ENCODE assay signal across 19 mouse cellular contexts in the genomic region with DNA sequence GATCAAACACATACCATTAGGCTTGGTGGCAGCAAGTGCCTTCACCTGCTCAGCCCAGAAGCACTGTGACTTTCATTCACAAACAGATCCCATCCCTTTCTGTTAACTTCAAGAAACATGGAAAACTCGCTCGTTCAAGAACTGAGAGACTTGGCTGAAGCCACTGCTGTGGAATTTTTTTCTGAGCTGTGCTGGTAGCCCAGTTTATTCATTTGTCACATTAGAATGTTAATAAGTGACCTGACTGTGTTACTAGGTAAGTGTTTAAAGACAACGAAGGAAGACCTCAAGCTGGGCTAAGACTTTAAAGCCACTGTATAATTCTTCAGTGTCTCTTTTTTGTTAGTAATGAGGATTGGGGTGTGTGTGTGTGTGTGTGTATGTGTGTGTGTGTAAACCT. TPM values are rescaled to one million over a fixed set of nuclear protein-coding genes. Genes with fewer than 3 reads are reported as not detected.
DNase-seq lines count a peak whose midpoint lies in the region; ATAC-seq and TF ChIP-seq lines count a peak whose summit lies in the region.
"Had no signal": no experiment of that assay in that cellular context is flagged by ENCODE, and none has a peak within 500 bp of the region (broad histone marks: within the 10 kb centered on the region; RNA-seq: fewer than 3 reads in every experiment).

No protein-coding gene starts in this region.

- peak overlapping the region; percentile 87 for H3K27ac ChIP-seq in kidney, adult 2 months (ENCODE audit: insufficient read depth, low read depth, low read length)
- H3K27ac ChIP-seq in kidney, embryonic 16.5 days (ENCODE audit: low read length), result peak overlapping the region; percentile 55
- H3K27ac ChIP-seq: embryonic facial prominence, embryonic 13.5 days; forebrain, embryonic 12.5 days; heart, embryonic 13.5 days had no signal

- H3K36me3 ChIP-seq in kidney, adult 2 months (ENCODE audit: control insufficient read depth, insufficient read depth, low read length), result no peaks in the 10 kb centered on the region
- no peaks in the 10 kb centered on the region for H3K36me3 ChIP-seq in kidney, embryonic 16.5 days (ENCODE audit: insufficient read depth, low read length)
- H3K36me3 ChIP-seq: embryonic facial prominence, embryonic 13.5 days; forebrain, embryonic 12.5 days; G1E; heart, embryonic 13.5 days had no signal

- in situ Hi-C loops in Patski (cut with MboI; ENCODE audit: low pct_unique_long_range_greater_than_20kb), result no loop called here

- peak; percentile 44 for ATAC-seq in Patski
- ATAC-seq in kidney, embryonic 16.5 days (ENCODE audit: low FRiP score, low TSS enrichment), result peak; percentile 69
- ATAC-seq: forebrain, embryonic 16.5 days had no signal

- H3K4me1 ChIP-seq in kidney, adult 2 months (ENCODE audit: control insufficient read depth, insufficient read depth, low read length), result peaks cover 12% of the 10 kb centered on the region
- no peaks in the 10 kb centered on the region; the same call in 1 of the 2 replicates for H3K4me1 ChIP-seq in kidney, embryonic 16.5 days (ENCODE audit: insufficient read depth, low read length)
- H3K4me1 ChIP-seq: embryonic facial prominence, embryonic 13.5 days; forebrain, embryonic 12.5 days had no signal

- no peak for TF ChIP-seq POLR2A in kidney, adult 2 months (IDR thresholded peaks at IDR 0.05; ENCODE audit: low read depth, low read length)

- H3K4me3 ChIP-seq in kidney, adult 2 months (ENCODE audit: insufficient read depth, low read depth, low read length), result no peak overlapping the region
- H3K4me3 ChIP-seq in kidney, embryonic 16.5 days (ENCODE audit: low read length), result no peak overlapping the region
- H3K4me3 ChIP-seq: embryonic facial prominence, embryonic 13.5 days; forebrain, embryonic 12.5 days; heart, embryonic 13.5 days had no signal

- no peak overlapping the region for H3K4me2 ChIP-seq in kidney, embryonic 16.5 days (replicated peaks; ENCODE audit: low read depth, low read length)
- H3K4me2 ChIP-seq: embryonic facial prominence, embryonic 13.5 days; forebrain, embryonic 12.5 days; heart, embryonic 13.5 days had no signal

- WGBS in kidney, adult 2 months, result 46% methylated on average over 3 of the region's 3 CpGs
- WGBS in kidney, embryonic 16.5 days, result 54% methylated on average over 3 of the region's 3 CpGs

- H3K9ac ChIP-seq in kidney, embryonic 16.5 days (replicated peaks; ENCODE audit: low read length), result no peak overlapping the region
- H3K9ac ChIP-seq: embryonic facial prominence, embryonic 13.5 days; forebrain, embryonic 12.5 days; heart, embryonic 13.5 days had no signal

- TF ChIP-seq CTCF in Patski (IDR thresholded peaks at IDR 0.05), result no peak
- no peak for TF ChIP-seq CTCF in kidney, adult 2 months (conservative IDR thresholded peaks at IDR 0.05; ENCODE audit: insufficient read depth, insufficient read length, low read depth, low read length)

- POLR2A ChIA-PET in Patski (lab: Charles Lee), result no interaction called here

- DNase-seq in Patski (ENCODE audit: low read depth, low spot score), result no peak
- peak; percentile 85 for DNase-seq in kidney, adult 2 months
- DNase-seq in kidney, postnatal 25 days, result peak; percentile 43 to 54
- no peak for DNase-seq in ovary, postnatal 10 days (ENCODE audit: low spot score)
- no peak for DNase-seq in cerebellum, postnatal 14 days
- DNase-seq in layer of hippocampus, adult 9-10 months (ENCODE audit: low spot score), result no peak
- no peak for DNase-seq in thymus, postnatal 14 days
- DNase-seq: adrenal gland, postnatal 10 days; cerebellum, adult 11 months; cerebellum, adult 9-10 months; cerebellum, postnatal 36 days; gastrocnemius, postnatal 14 days; heart, postnatal 36 days had no signal

- H3K27me3 ChIP-seq in Patski, result no peaks in the 10 kb centered on the region
- H3K27me3 ChIP-seq in kidney, adult 2 months (replicated peaks; ENCODE audit: control insufficient read depth, insufficient read depth, low read length), result no peaks in the 10 kb centered on the region
- H3K27me3 ChIP-seq in kidney, embryonic 16.5 days (ENCODE audit: insufficient read depth, low read length), result no peaks in the 10 kb centered on the region
- H3K27me3 ChIP-seq: embryonic facial prominence, embryonic 13.5 days; forebrain, embryonic 12.5 days had no signal

- no peaks in the 10 kb centered on the region; the same call in 1 of the 2 replicates for H3K9me3 ChIP-seq in kidney, embryonic 16.5 days (ENCODE audit: low read length)
- H3K9me3 ChIP-seq: embryonic facial prominence, embryonic 13.5 days; forebrain, embryonic 12.5 days; G1E; heart, embryonic 13.5 days had no signal

- CTCF ChIA-PET in Patski (lab: Charles Lee), result no interaction called here

RNA-seq across cellular contexts. Expression of a gene that starts 35.9 kb away (rescaled TPM):
- 5.7 TPM for polyA plus RNA-seq in Patski (2021)
- 3.7 and 4.7 TPM in 2 replicates for polyA plus RNA-seq in kidney, adult 2 months (2012; rRNA removed)
- 9.9 and 10.5 TPM in 2 replicates for polyA plus RNA-seq in kidney, embryonic 16.5 days (2015; fragmentation: Nextera tagmentation; extraction: Ambion mirVana)

Comparison
In these comparisons a context has a peak if more than half of its experiments do, and no peak if none do; other contexts are left out.
1. DNase-seq: peak in kidney, adult 2 months (single experiment) and kidney, postnatal 25 days (2 of 2); none in Patski (single experiment), ovary, postnatal 10 days (single experiment), cerebellum, postnatal 14 days (0 of 2), layer of hippocampus, adult 9-10 months (single experiment) and thymus, postnatal 14 days (single experiment).